Mouse (Mus musculus) CH12.LX (cell line): ENCODE measurements around the gene Nrg3.

Experiments used
- CHD2 ChIP-seq: IDR thresholded peaks from 2 replicates; pipeline ENCODE4 v1.6.1; 2011; ENCODE audit warnings: low read length, improper control_type of control experiment
- CTCF ChIP-seq, 2 experiments: IDR thresholded peaks in 1 of 2; conservative IDR thresholded peaks in 1 of 2; 2 replicates each; pipeline ENCODE4 v1.5.1; 2011 to 2012; ENCODE audit warnings: low read depth in 2 of 2, low read length in 2 of 2, improper control_type of control experiment in 1 of 2, inconsistent platforms in 1 of 2, mild to moderate bottlenecking in 1 of 2, moderate library complexity in 1 of 2
- EP300 ChIP-seq: IDR thresholded peaks from 2 replicates; pipeline ENCODE4 v1.6.1; 2011; ENCODE audit warnings: low read length, improper control_type of control experiment
- ETS1 ChIP-seq: conservative IDR thresholded peaks from 2 replicates; pipeline ENCODE4 v1.6.1; 2012; ENCODE audit warnings: low read depth, mild to moderate bottlenecking, inconsistent platforms, low read length, improper control_type of control experiment, moderate library complexity
- IRF4 ChIP-seq: IDR thresholded peaks from 2 replicates; pipeline ENCODE4 v1.6.1; 2014; ENCODE audit warnings: low read depth, mild to moderate bottlenecking, inconsistent platforms, low read length, improper control_type of control experiment
- JUND ChIP-seq: conservative IDR thresholded peaks from 2 replicates; pipeline ENCODE4 v1.6.1; 2011; ENCODE audit warnings: low read depth, low read length, improper control_type of control experiment
- MXI1 ChIP-seq: IDR thresholded peaks from 2 replicates; pipeline ENCODE4 v1.6.1; 2011; ENCODE audit warnings: mild to moderate bottlenecking, low read depth, low read length, improper control_type of control experiment
- POLR2A ChIP-seq: IDR thresholded peaks from 2 replicates; pipeline ENCODE4 v1.6.1; 2011; ENCODE audit warnings: low read depth, mild to moderate bottlenecking, improper control_type of control experiment, low read length
- SMC3 ChIP-seq: IDR thresholded peaks from 2 replicates; pipeline ENCODE4 v1.6.1; 2011; ENCODE audit warnings: low read depth, low read length, improper control_type of control experiment
- UBTF ChIP-seq: IDR thresholded peaks from 2 replicates; pipeline ENCODE4 v1.6.1; 2012; ENCODE audit warnings: low read depth, mild to moderate bottlenecking, inconsistent platforms, low read length, improper control_type of control experiment, moderate library complexity
- ZC3H11A ChIP-seq: IDR thresholded peaks from 2 replicates; pipeline ENCODE4 v1.6.1; 2012; ENCODE audit warnings: low read depth, mild to moderate bottlenecking, inconsistent platforms, low read length, improper control_type of control experiment
- ZMIZ1 ChIP-seq: IDR thresholded peaks from 2 replicates; pipeline ENCODE4 v1.6.1; 2012; ENCODE audit warnings: low read depth, mild to moderate bottlenecking, inconsistent platforms, low read length, improper control_type of control experiment

GRCm38 (mm10) chr14:39386845-39387244, 86.0 kb downstream of the Nrg3 start:
- no peak for TF ChIP-seq EP300
- no peak for TF ChIP-seq CTCF (conservative IDR thresholded peaks at IDR 0.05 in 1 of 2, IDR thresholded peaks at IDR 0.05 in 1 of 2; ENCODE audit: low read depth in 2 of 2, low read length in 2 of 2)
- no peak for TF ChIP-seq ETS1
- no peak for TF ChIP-seq ZC3H11A
- TF ChIP-seq IRF4, result no peak
- no peak for TF ChIP-seq UBTF
- no peak for TF ChIP-seq JUND
- TF ChIP-seq SMC3, result no peak
- TF ChIP-seq ZMIZ1, result no peak
- TF ChIP-seq MXI1, result no peak
- TF ChIP-seq CHD2, result no peak
- TF ChIP-seq POLR2A, result no peak
